Mouse (Mus musculus) layer of hippocampus, adult 8-10 months (tissue): ENCODE measurements at regions not wholly inside any gene's neighbourhood (a gene's known extent, or its start where the extent isn't known, plus 50 kb on each side); places are given as distances from the start of the nearest gene placed in this dataset.

Experiments
- DNase-seq, 2 experiments: peaks; one replicate each; pipeline ENCODE4 v3.0.0; 2022; ENCODE audit warnings: low spot score in 2 of 2

- DNase-seq: no peak
Measured at GRCm38 (mm10) chr3:37788366-37788765, 64.1 kb upstream of the Gm5148 start.

GRCm38 (mm10) chr3:37786792-37787191, 62.5 kb upstream of the Gm5148 start:
- DNase-seq: no peak

GRCm38 (mm10) chr3:37781086-37781485, 56.8 kb upstream of the Gm5148 start:
- no peak for DNase-seq

GRCm38 (mm10) chr3:37779867-37780475, 55.7 kb upstream of the Gm5148 start:
- DNase-seq: no peak

GRCm38 (mm10) chr3:37778386-37778785, 54.1 kb upstream of the Gm5148 start:
- no peak for DNase-seq

- DNase-seq: no peak
Measured at GRCm38 (mm10) chr3:37776224-37776623, 51.9 kb upstream of the Gm5148 start.
